Mouse (Mus musculus): ENCODE results near the gene Prpf3. TPM values are rescaled to one million over a fixed set of nuclear protein-coding genes. Genes with fewer than 3 reads are reported as not detected.
"Not testable (repeated sequence)": the region's sequence is repeated elsewhere in the genome, so short reads cannot be mapped to it uniquely, and the experiment has no call there.

Gene Prpf3
- polyA plus RNA-seq, 1 experiment, result 32.5 TPM

GRCm38 (mm10) chr3:95816681-95817080 lies 39.0 kb downstream of the Prpf3 start:
- Histone ChIP-seq H3K27ac (ENCODE audit: control insufficient read depth, insufficient read depth, low read length) (no peak overlapping the region), H3K4me3 (ENCODE audit: control insufficient read depth, insufficient read depth, low read length) (no peak overlapping the region), H3K4me1 (replicated peaks; ENCODE audit: control insufficient read depth, insufficient read depth, low read length) (peaks cover 2% of the 10 kb centered on the region; the same call in 1 of the 2 replicates), H3K36me3 (ENCODE audit: control insufficient read depth, insufficient read depth, low read length) (no peaks in the 10 kb centered on the region), H3K27me3 (ENCODE audit: control insufficient read depth, insufficient read depth, low read length) (no peaks in the 10 kb centered on the region)
- TF ChIP-seq POLR2A (IDR thresholded peaks at IDR 0.05; ENCODE audit: control insufficient read depth, extremely low read depth, insufficient read depth, low read length, poor library complexity) (no peak), CTCF (IDR thresholded peaks at IDR 0.05; ENCODE audit: borderline replicate concordance, control insufficient read depth, extremely low read depth, insufficient read depth, low read length, poor library complexity) (no peak)
- no peak for DNase-seq
- WGBS, result 78% methylated on average over 3 of the region's 3 CpGs

DNA sequence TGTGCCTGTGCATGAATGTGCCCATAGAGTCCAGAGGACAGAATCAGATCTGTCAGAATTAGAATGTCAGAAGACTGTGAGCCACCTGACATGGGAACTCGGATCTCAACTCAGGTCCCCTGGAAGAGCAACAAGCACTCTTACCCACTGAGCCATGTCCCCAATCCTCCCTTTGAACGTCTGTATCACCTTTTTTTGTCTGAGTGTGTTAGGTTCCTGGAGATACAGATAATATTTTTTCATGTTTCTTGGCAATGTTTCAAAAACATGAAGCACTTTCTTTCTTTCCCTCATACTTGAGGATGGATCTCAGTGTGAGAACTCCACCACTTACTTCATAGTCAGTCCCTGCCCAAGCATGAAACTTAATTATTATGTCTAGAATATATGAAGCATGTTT lies 47.3 kb downstream of the Prpf3 start:
- no peaks in the 10 kb centered on the region for H3K27me3 ChIP-seq (ENCODE audit: control insufficient read depth, insufficient read depth, low read length)
- WGBS, result 69% methylated on average over 2 of the region's 2 CpGs
- no peaks in the 10 kb centered on the region for H3K36me3 ChIP-seq (ENCODE audit: control insufficient read depth, insufficient read depth, low read length)
- H3K4me3 ChIP-seq (ENCODE audit: control insufficient read depth, insufficient read depth, low read length), result no peak overlapping the region
- no peaks in the 10 kb centered on the region for H3K4me1 ChIP-seq (replicated peaks; ENCODE audit: control insufficient read depth, insufficient read depth, low read length)
- DNase-seq, result no peak
- H3K27ac ChIP-seq (ENCODE audit: control insufficient read depth, insufficient read depth, low read length), result no peak overlapping the region
- TF ChIP-seq POLR2A (IDR thresholded peaks at IDR 0.05; ENCODE audit: control insufficient read depth, extremely low read depth, insufficient read depth, low read length, poor library complexity) (no peak), CTCF (IDR thresholded peaks at IDR 0.05; ENCODE audit: borderline replicate concordance, control insufficient read depth, extremely low read depth, insufficient read depth, low read length, poor library complexity) (no peak)

GRCm38 (mm10) chr3:95807630-95808029 lies 48.1 kb downstream of the Prpf3 start:
- H3K27ac ChIP-seq (ENCODE audit: control insufficient read depth, insufficient read depth, low read length); H3K27me3 ChIP-seq (ENCODE audit: control insufficient read depth, insufficient read depth, low read length); H3K4me1 ChIP-seq (replicated peaks; ENCODE audit: control insufficient read depth, insufficient read depth, low read length); H3K4me3 ChIP-seq (ENCODE audit: control insufficient read depth, insufficient read depth, low read length); DNase-seq; H3K36me3 ChIP-seq (ENCODE audit: control insufficient read depth, insufficient read depth, low read length): not testable (repeated sequence)
- WGBS, result 93% methylated on average over 6 of the region's 6 CpGs

- WGBS, result 72% methylated on average over 1 of the region's 1 CpGs
- no peaks in the 10 kb centered on the region for H3K36me3 ChIP-seq (ENCODE audit: control insufficient read depth, insufficient read depth, low read length)
Observed at GRCm38 (mm10) chr3:95806677-95807076, 49.0 kb downstream of the Prpf3 start.

GRCm38 (mm10) chr3:95803851-95804250 lies 51.8 kb downstream of the Prpf3 start:
- TF ChIP-seq CTCF (IDR thresholded peaks at IDR 0.05; ENCODE audit: borderline replicate concordance, control insufficient read depth, extremely low read depth, insufficient read depth, low read length, poor library complexity) (no peak), POLR2A (IDR thresholded peaks at IDR 0.05; ENCODE audit: control insufficient read depth, extremely low read depth, insufficient read depth, low read length, poor library complexity) (no peak)
- H3K4me3 ChIP-seq (ENCODE audit: control insufficient read depth, insufficient read depth, low read length), result no peak overlapping the region
- WGBS, result 96% methylated on average over 4 of the region's 4 CpGs
- no peaks in the 10 kb centered on the region for H3K27me3 ChIP-seq (ENCODE audit: control insufficient read depth, insufficient read depth, low read length)
- no peak overlapping the region for H3K27ac ChIP-seq (ENCODE audit: control insufficient read depth, insufficient read depth, low read length)
- H3K4me1 ChIP-seq (replicated peaks; ENCODE audit: control insufficient read depth, insufficient read depth, low read length), result no peaks in the 10 kb centered on the region
- no peak for DNase-seq
- no peaks in the 10 kb centered on the region for H3K36me3 ChIP-seq (ENCODE audit: control insufficient read depth, insufficient read depth, low read length)

More at GRCm38 (mm10) chr3:95806677-95807076, 49.0 kb downstream of the Prpf3 start:
- no peak overlapping the region for H3K4me3 ChIP-seq (ENCODE audit: control insufficient read depth, insufficient read depth, low read length)
- H3K4me1 ChIP-seq (replicated peaks; ENCODE audit: control insufficient read depth, insufficient read depth, low read length), result no peaks in the 10 kb centered on the region
- TF ChIP-seq POLR2A (IDR thresholded peaks at IDR 0.05; ENCODE audit: control insufficient read depth, extremely low read depth, insufficient read depth, low read length, poor library complexity), result no peak
- no peak for TF ChIP-seq CTCF (IDR thresholded peaks at IDR 0.05; ENCODE audit: borderline replicate concordance, control insufficient read depth, extremely low read depth, insufficient read depth, low read length, poor library complexity)
- DNase-seq, result no peak
- no peak overlapping the region for H3K27ac ChIP-seq (ENCODE audit: control insufficient read depth, insufficient read depth, low read length)
- H3K27me3 ChIP-seq (ENCODE audit: control insufficient read depth, insufficient read depth, low read length), result no peaks in the 10 kb centered on the region

GRCm38 (mm10) chr3:95798756-95799155 lies 56.9 kb downstream of the Prpf3 start:
- H3K36me3 ChIP-seq (ENCODE audit: control insufficient read depth, insufficient read depth, low read length), result no peaks in the 10 kb centered on the region
- H3K27me3 ChIP-seq (ENCODE audit: control insufficient read depth, insufficient read depth, low read length), result no peaks in the 10 kb centered on the region
- H3K4me3 ChIP-seq (ENCODE audit: control insufficient read depth, insufficient read depth, low read length), result no peak overlapping the region
- DNase-seq, result no peak
- 84% methylated on average over 4 of the region's 4 CpGs for WGBS
- TF ChIP-seq POLR2A (IDR thresholded peaks at IDR 0.05; ENCODE audit: control insufficient read depth, extremely low read depth, insufficient read depth, low read length, poor library complexity), result no peak
- no peak for TF ChIP-seq CTCF (IDR thresholded peaks at IDR 0.05; ENCODE audit: borderline replicate concordance, control insufficient read depth, extremely low read depth, insufficient read depth, low read length, poor library complexity)
- no peak overlapping the region for H3K27ac ChIP-seq (ENCODE audit: control insufficient read depth, insufficient read depth, low read length)
- peaks cover 7% of the 10 kb centered on the region for H3K4me1 ChIP-seq (replicated peaks; ENCODE audit: control insufficient read depth, insufficient read depth, low read length)

DNA sequence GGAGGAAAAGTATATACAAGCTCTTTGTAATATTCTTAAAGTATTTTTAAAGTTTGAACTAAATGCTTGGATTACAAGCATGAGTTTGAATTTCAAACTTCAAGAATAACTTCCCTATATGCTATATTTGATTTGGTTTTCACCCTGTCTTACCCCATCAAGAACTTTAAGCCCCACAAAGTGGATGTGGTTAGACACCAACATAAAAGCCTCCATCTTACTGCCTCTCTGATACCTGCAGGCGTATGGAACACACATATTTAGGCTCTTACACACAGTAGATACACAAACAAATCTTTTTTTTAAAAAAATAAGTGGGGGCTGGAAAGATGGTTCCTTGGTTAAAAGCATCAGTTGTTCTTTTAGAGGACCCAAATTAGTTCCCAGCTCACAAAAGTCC lies 61.4 kb downstream of the Prpf3 start:
- peaks cover 7% of the 10 kb centered on the region for H3K4me1 ChIP-seq (replicated peaks; ENCODE audit: control insufficient read depth, insufficient read depth, low read length)
- peak; percentile 11 for DNase-seq
- no peak overlapping the region for H3K27ac ChIP-seq (ENCODE audit: control insufficient read depth, insufficient read depth, low read length)
- H3K4me3 ChIP-seq (ENCODE audit: control insufficient read depth, insufficient read depth, low read length), result no peak overlapping the region
- no peaks in the 10 kb centered on the region for H3K27me3 ChIP-seq (ENCODE audit: control insufficient read depth, insufficient read depth, low read length)
- no peaks in the 10 kb centered on the region for H3K36me3 ChIP-seq (ENCODE audit: control insufficient read depth, insufficient read depth, low read length)
- TF ChIP-seq POLR2A (IDR thresholded peaks at IDR 0.05; ENCODE audit: control insufficient read depth, extremely low read depth, insufficient read depth, low read length, poor library complexity) (no peak), CTCF (IDR thresholded peaks at IDR 0.05; ENCODE audit: borderline replicate concordance, control insufficient read depth, extremely low read depth, insufficient read depth, low read length, poor library complexity) (no peak)
- 5% methylated on average over 1 of the region's 1 CpGs for WGBS

All from thymus, adult 2 months (tissue).